Mouse (Mus musculus) megakaryocyte, embryonic 14.5 days (primary cell): ENCODE measurements around the gene Misp. TPM values are rescaled to one million over a fixed set of nuclear protein-coding genes. Genes with fewer than 3 reads are reported as not detected.

Source experiments
- H3K27me3 ChIP-seq: replicated peaks from 2 replicates; pipeline ENCODE3; 2012; ENCODE audit warnings: inconsistent platforms
- H3K36me3 ChIP-seq: replicated peaks from 2 replicates; pipeline ENCODE3; 2012; ENCODE audit warnings: low read length, inconsistent platforms, mixed read lengths
- H3K4me1 ChIP-seq: 2 replicates; pipeline ENCODE4 v1.6.1; 2012; ENCODE audit warnings: inconsistent platforms
- H3K4me3 ChIP-seq: replicated peaks from 2 replicates; pipeline ENCODE3; 2012; ENCODE audit warnings: moderate library complexity, mild to moderate bottlenecking, inconsistent platforms
- H3K9me3 ChIP-seq: 2 replicates; pipeline ENCODE4 v1.6.1; 2012; ENCODE audit warnings: inconsistent platforms
- FLI1 ChIP-seq: IDR thresholded peaks from 2 replicates; pipeline ENCODE4 v1.6.1; 2012; ENCODE audit warnings: low read length, inconsistent platforms, mixed read lengths
- GATA1 ChIP-seq: IDR thresholded peaks from 3 replicates; pipeline ENCODE4 v1.6.1; 2012; ENCODE audit warnings: mixed read lengths, low read length, inconsistent platforms, borderline replicate concordance
- polyA plus RNA-seq: library from polyadenylated mRNA; stranded (reverse); fragments of >175 nt; gene quantifications from 2 replicates; pipeline ENCODE4 v1.2.3, GENCODE M21; 2012; ENCODE audit warnings: low replicate concordance; ENCODE audit not compliant: insufficient read depth

Gene Misp
- polyA plus RNA-seq, 1 experiment: 1.5 TPM

- Histone ChIP-seq H3K9me3 (no peaks in the 10 kb centered on the region), H3K4me1 (peaks cover 43% of the 10 kb centered on the region), H3K4me3 (no peak overlapping the region), H3K36me3 (peaks cover 12% of the 10 kb centered on the region), H3K27me3 (peaks cover 31% of the 10 kb centered on the region)
- TF ChIP-seq FLI1 (no peak), GATA1 (no peak)
Observed at GRCm38 (mm10) chr10:79806331-79806730, 14.5 kb upstream of the Misp start.

- Histone ChIP-seq H3K4me1 (peaks cover 40% of the 10 kb centered on the region), H3K4me3 (no peak overlapping the region), H3K9me3 (no peaks in the 10 kb centered on the region), H3K27me3 (peaks cover 31% of the 10 kb centered on the region), H3K36me3 (peaks cover 12% of the 10 kb centered on the region)
- TF ChIP-seq GATA1 (no peak), FLI1 (no peak)
Observed at GRCm38 (mm10) chr10:79806972-79807371, 13.8 kb upstream of the Misp start.

- TF ChIP-seq FLI1 (no peak), GATA1 (no peak)
- Histone ChIP-seq H3K27me3 (peaks cover 29% of the 10 kb centered on the region), H3K4me3 (no peak overlapping the region)
Observed at GRCm38 (mm10) chr10:79807826-79808225, 13.0 kb upstream of the Misp start.

GRCm38 (mm10) chr10:79808728-79809127 lies 12.1 kb upstream of the Misp start:
- H3K27me3 ChIP-seq: peaks cover 26% of the 10 kb centered on the region
- peaks cover 12% of the 10 kb centered on the region for H3K36me3 ChIP-seq
- no peaks in the 10 kb centered on the region for H3K9me3 ChIP-seq
- no peak overlapping the region for H3K4me3 ChIP-seq
- H3K4me1 ChIP-seq: peaks cover 35% of the 10 kb centered on the region
- TF ChIP-seq GATA1 (no peak), FLI1 (no peak)

More at GRCm38 (mm10) chr10:79807826-79808225, 13.0 kb upstream of the Misp start:
- peaks cover 12% of the 10 kb centered on the region for H3K36me3 ChIP-seq
- H3K9me3 ChIP-seq: no peaks in the 10 kb centered on the region
- H3K4me1 ChIP-seq: peaks cover 38% of the 10 kb centered on the region

- peaks cover 20% of the 10 kb centered on the region for H3K36me3 ChIP-seq
- H3K4me3 ChIP-seq: no peak overlapping the region
- no peak for TF ChIP-seq FLI1
- TF ChIP-seq GATA1: no peak
- peaks cover 18% of the 10 kb centered on the region for H3K27me3 ChIP-seq
- peaks cover 27% of the 10 kb centered on the region for H3K4me1 ChIP-seq
- no peaks in the 10 kb centered on the region for H3K9me3 ChIP-seq
Observed at GRCm38 (mm10) chr10:79811736-79812637, 8.8 kb upstream of the Misp start.

GRCm38 (mm10) chr10:79814271-79814842 lies 6.4 kb upstream of the Misp start:
- no peak overlapping the region for H3K4me3 ChIP-seq
- H3K9me3 ChIP-seq: no peaks in the 10 kb centered on the region
- TF ChIP-seq GATA1 (no peak), FLI1 (no peak)
- peaks cover 26% of the 10 kb centered on the region for H3K27me3 ChIP-seq
- peaks cover 16% of the 10 kb centered on the region for H3K36me3 ChIP-seq
- H3K4me1 ChIP-seq: peaks cover 13% of the 10 kb centered on the region

- H3K27me3 ChIP-seq: peaks cover 35% of the 10 kb centered on the region
- peaks cover 24% of the 10 kb centered on the region for H3K36me3 ChIP-seq
- no peak for TF ChIP-seq GATA1
- no peak for TF ChIP-seq FLI1
Observed at GRCm38 (mm10) chr10:79815671-79816494, 4.9 kb upstream of the Misp start.

GRCm38 (mm10) chr10:79817111-79817510 lies 3.7 kb upstream of the Misp start:
- H3K4me1 ChIP-seq: peaks cover 14% of the 10 kb centered on the region

More at GRCm38 (mm10) chr10:79815671-79816494, 4.9 kb upstream of the Misp start:
- H3K9me3 ChIP-seq: no peaks in the 10 kb centered on the region
- peaks cover 17% of the 10 kb centered on the region for H3K4me1 ChIP-seq
- H3K4me3 ChIP-seq: no peak overlapping the region

GRCm38 (mm10) chr10:79818225-79818624 lies 2.6 kb upstream of the Misp start:
- Histone ChIP-seq H3K4me1 (peaks cover 20% of the 10 kb centered on the region), H3K9me3 (no peaks in the 10 kb centered on the region), H3K27me3 (peaks cover 39% of the 10 kb centered on the region), H3K36me3 (peaks cover 24% of the 10 kb centered on the region), H3K4me3 (no peak overlapping the region)
- TF ChIP-seq GATA1 (no peak), FLI1 (no peak)

More at GRCm38 (mm10) chr10:79817111-79817510, 3.7 kb upstream of the Misp start:
- H3K27me3 ChIP-seq: peaks cover 39% of the 10 kb centered on the region
- TF ChIP-seq FLI1 (no peak), GATA1 (no peak)
- peaks cover 24% of the 10 kb centered on the region for H3K36me3 ChIP-seq
- no peak overlapping the region for H3K4me3 ChIP-seq
- no peaks in the 10 kb centered on the region for H3K9me3 ChIP-seq

GRCm38 (mm10) chr10:79819606-79820005 lies 1.2 kb upstream of the Misp start:
- Histone ChIP-seq H3K36me3 (peaks cover 24% of the 10 kb centered on the region), H3K4me1 (peaks cover 34% of the 10 kb centered on the region), H3K27me3 (peaks cover 37% of the 10 kb centered on the region), H3K4me3 (no peak overlapping the region), H3K9me3 (no peaks in the 10 kb centered on the region)
- TF ChIP-seq GATA1: no peak
- no peak for TF ChIP-seq FLI1
